Mouse (Mus musculus) CH12.LX (cell line): ENCODE measurements around the gene Il17re. TPM values are rescaled to one million over a fixed set of nuclear protein-coding genes. Genes with fewer than 3 reads are reported as not detected.

Experiments
- DNase-seq: peaks from one replicate; pipeline ENCODE4 v3.0.0-alpha.2; 2013; ENCODE audit errors: extremely low read depth
- H3K27ac ChIP-seq: 2 replicates; pipeline ENCODE4 v1.5.1; 2012; ENCODE audit warnings: low read depth, mild to moderate bottlenecking, control low read depth, moderate library complexity; ENCODE audit not compliant: insufficient read depth
- H3K27me3 ChIP-seq: replicated peaks from 2 replicates; pipeline ENCODE3; 2012; ENCODE audit warnings: inconsistent platforms
- H3K36me3 ChIP-seq, 2 experiments: replicated peaks in 1 of 2; 2 replicates each; pipeline versions ENCODE3 to v1.6.1; 2012; ENCODE audit warnings: inconsistent platforms in 1 of 2, low read length in 1 of 2, mild to moderate bottlenecking in 1 of 2, mixed read lengths in 1 of 2, moderate library complexity in 1 of 2; ENCODE audit not compliant: control insufficient read depth in 1 of 2, insufficient read depth in 1 of 2
- H3K4me1 ChIP-seq, 2 experiments: 2 replicates each; pipeline ENCODE4 v1.6.1; 2012; ENCODE audit warnings: inconsistent platforms in 1 of 2, moderate library complexity in 1 of 2; ENCODE audit not compliant: insufficient read depth in 2 of 2, control insufficient read depth in 1 of 2
- H3K4me2 ChIP-seq: 2 replicates; pipeline ENCODE4 v1.6.1; 2012; ENCODE audit warnings: low read depth, mild to moderate bottlenecking, control low read depth; ENCODE audit not compliant: poor library complexity, insufficient read depth, severe bottlenecking
- H3K4me3 ChIP-seq, 3 experiments: fragments of 150-350 bp in 1 of 3; sonication (generic) in 1 of 3; replicated peaks in 1 of 3; 2 replicates each; pipeline versions ENCODE3 to v1.5.1; 2011 to 2012; ENCODE audit warnings: low read depth in 2 of 3, low read length in 2 of 3, mild to moderate bottlenecking in 2 of 3, moderate library complexity in 2 of 3, control low read depth in 1 of 3, improper control_type of control experiment in 1 of 3, inconsistent platforms in 1 of 3, mixed read lengths in 1 of 3; ENCODE audit not compliant: poor library complexity in 1 of 3
- H3K79me2 ChIP-seq: replicated peaks from 2 replicates; pipeline ENCODE4 v1.6.1; 2012; ENCODE audit warnings: mild to moderate bottlenecking, moderate library complexity; ENCODE audit not compliant: control insufficient read depth, poor library complexity, insufficient read depth, severe bottlenecking; ENCODE audit errors: extremely low read depth
- H3K9ac ChIP-seq: 2 replicates; pipeline ENCODE4 v1.6.1; 2012; ENCODE audit warnings: low read depth, mild to moderate bottlenecking, control low read depth, moderate library complexity; ENCODE audit not compliant: insufficient read depth
- H3K9me3 ChIP-seq: replicated peaks from 2 replicates; pipeline ENCODE3; 2012; ENCODE audit warnings: low read length, inconsistent platforms, mixed read lengths
- CHD2 ChIP-seq: IDR thresholded peaks from 2 replicates; pipeline ENCODE4 v1.6.1; 2011; ENCODE audit warnings: low read length, improper control_type of control experiment
- CTCF ChIP-seq, 2 experiments: IDR thresholded peaks in 1 of 2; conservative IDR thresholded peaks in 1 of 2; 2 replicates each; pipeline ENCODE4 v1.5.1; 2011 to 2012; ENCODE audit warnings: low read depth in 2 of 2, low read length in 2 of 2, improper control_type of control experiment in 1 of 2, inconsistent platforms in 1 of 2, mild to moderate bottlenecking in 1 of 2, moderate library complexity in 1 of 2
- E2F4 ChIP-seq: IDR thresholded peaks from 2 replicates; pipeline ENCODE4 v1.6.1; 2011; ENCODE audit warnings: low read depth, low read length, improper control_type of control experiment; ENCODE audit not compliant: insufficient replicate concordance
- ELF1 ChIP-seq: IDR thresholded peaks from 2 replicates; pipeline ENCODE4 v1.6.1; 2014; ENCODE audit warnings: low read depth, mild to moderate bottlenecking, inconsistent platforms, low read length, improper control_type of control experiment
- HCFC1 ChIP-seq: IDR thresholded peaks from 2 replicates; pipeline ENCODE4 v1.6.1; 2012; ENCODE audit warnings: low read depth, mild to moderate bottlenecking, inconsistent platforms, low read length, improper control_type of control experiment
- JUN ChIP-seq: IDR thresholded peaks from 2 replicates; pipeline ENCODE4 v1.6.1; 2011; ENCODE audit warnings: low read depth, mild to moderate bottlenecking, low read length, improper control_type of control experiment, moderate library complexity; ENCODE audit not compliant: insufficient read depth
- MAZ ChIP-seq: IDR thresholded peaks from 2 replicates; pipeline ENCODE4 v1.6.1; 2012; ENCODE audit warnings: low read depth, mild to moderate bottlenecking, inconsistent platforms, low read length, improper control_type of control experiment, moderate library complexity
- MEF2A ChIP-seq: IDR thresholded peaks from 2 replicates; pipeline ENCODE4 v1.6.1; 2014; ENCODE audit warnings: low read depth, mild to moderate bottlenecking, inconsistent platforms, low read length, improper control_type of control experiment, borderline replicate concordance
- MYC ChIP-seq: IDR thresholded peaks from 2 replicates; pipeline ENCODE4 v1.6.1; 2011; ENCODE audit warnings: low read depth, mild to moderate bottlenecking, improper control_type of control experiment, low read length
- NELFE ChIP-seq: IDR thresholded peaks from 2 replicates; pipeline ENCODE4 v1.6.1; 2011; ENCODE audit warnings: low read depth, low read length, improper control_type of control experiment
- POLR2A ChIP-seq: IDR thresholded peaks from 2 replicates; pipeline ENCODE4 v1.6.1; 2011; ENCODE audit warnings: low read depth, mild to moderate bottlenecking, improper control_type of control experiment, low read length
- POLR2AphosphoS2 ChIP-seq: IDR thresholded peaks from 2 replicates; pipeline ENCODE4 v1.6.1; 2011; ENCODE audit warnings: low read depth, low read length, improper control_type of control experiment
- RAD21 ChIP-seq: IDR thresholded peaks from 2 replicates; pipeline ENCODE4 v1.6.1; 2011; ENCODE audit warnings: low read depth, mild to moderate bottlenecking, low read length, improper control_type of control experiment, moderate library complexity
- RCOR1 ChIP-seq: conservative IDR thresholded peaks from 2 replicates; pipeline ENCODE4 v1.6.1; 2012; ENCODE audit warnings: low read depth, mild to moderate bottlenecking, inconsistent platforms, low read length, improper control_type of control experiment
- SIN3A ChIP-seq: IDR thresholded peaks from 2 replicates; pipeline ENCODE4 v1.6.1; 2012; ENCODE audit warnings: low read length, improper control_type of control experiment, inconsistent platforms
- SMC3 ChIP-seq: IDR thresholded peaks from 2 replicates; pipeline ENCODE4 v1.6.1; 2011; ENCODE audit warnings: low read depth, low read length, improper control_type of control experiment
- TCF12 ChIP-seq: IDR thresholded peaks from 2 replicates; pipeline ENCODE4 v1.6.1; 2014; ENCODE audit warnings: low read depth, mild to moderate bottlenecking, inconsistent platforms, low read length, improper control_type of control experiment
- USF1 ChIP-seq: IDR thresholded peaks from 2 replicates; pipeline ENCODE4 v1.6.1; 2014; ENCODE audit warnings: low read depth, mild to moderate bottlenecking, inconsistent platforms, low read length, improper control_type of control experiment
- USF2 ChIP-seq: conservative IDR thresholded peaks from 2 replicates; pipeline ENCODE4 v1.6.1; 2011; ENCODE audit warnings: low read depth, low read length, improper control_type of control experiment
- ZC3H11A ChIP-seq: IDR thresholded peaks from 2 replicates; pipeline ENCODE4 v1.6.1; 2012; ENCODE audit warnings: low read depth, mild to moderate bottlenecking, inconsistent platforms, low read length, improper control_type of control experiment
- ZNF384 ChIP-seq: IDR thresholded peaks from 2 replicates; pipeline ENCODE4 v1.6.1; 2012; ENCODE audit warnings: low read depth, low read length, improper control_type of control experiment, inconsistent platforms
- dilution Hi-C: fragments of 300-500 bp; cut with MboI; formaldehyde crosslinking; loops from 2 replicates; pipeline ENCODE4 v1.14.3; 2020; ENCODE audit warnings: low sequenced_read_pairs; ENCODE audit not compliant: extremely low pct_unique_long_range_greater_than_20kb, extremely low pct_ligation_motif_present
- in situ Hi-C: fragments of 300-500 bp; cut with MboI; formaldehyde crosslinking; loops from 3 replicates; pipeline ENCODE4 v1.14.3; 2019; ENCODE audit warnings: low sequenced_read_pairs, low pct_ligation_motif_present, low pct_unique_long_range_greater_than_20kb, mixed read lengths
- polyA plus RNA-seq: library from polyadenylated mRNA; unstranded; fragments of >175 nt; gene quantifications from 2 replicates; pipeline ENCODE4 v1.2.1, GENCODE M21; 2012; ENCODE audit warnings: low read depth; ENCODE audit not compliant: insufficient read length
- total RNA-seq, 2 experiments: library from RNA; depleted of rRNA; stranded (reverse); fragments of 300-350 nt in 1 of 2; fragments of >200 nt in 1 of 2; gene quantifications; 2 replicates each; pipeline ENCODE4 v1.2.3; 2012 to 2014

Il17re gene
- total and polyA plus RNA-seq, 3 experiments, result 0.13 TPM; not detected in 1

- Histone ChIP-seq H3K4me3 (no peak overlapping the region), H3K27ac (no peak overlapping the region), H3K4me1 (peaks cover 13 to 19% of the 10 kb centered on the region in 2 experiments; a peak in 3 of 4 replicates), H3K79me2 (no peaks in the 10 kb centered on the region), H3K9ac (no peak overlapping the region), H3K36me3 (no peaks in the 10 kb centered on the region), H3K4me2 (no peak overlapping the region; the same call in 1 of the 2 replicates), H3K27me3 (peaks cover 39% of the 10 kb centered on the region), H3K9me3 (no peaks in the 10 kb centered on the region)
- DNase-seq, result peak; percentile 72
- dilution Hi-C loops, result no loop called here
- TF ChIP-seq SIN3A (no peak), RAD21 (peak; percentile 71), SMC3 (peak; percentile 77), CTCF (conservative IDR thresholded peaks at IDR 0.05 in 1 of 2, IDR thresholded peaks at IDR 0.05 in 1 of 2; ENCODE audit: low read depth in 2 of 2, low read length in 2 of 2) (peak; percentile 86 to 90), JUN (no peak), MAZ (0 out of 2 replicates have a peak, but pooled peaks have one; percentile 22), POLR2A (no peak), MYC (0 out of 2 replicates have a peak, but pooled peaks have one; percentile 16), ELF1 (no peak)
- TF ChIP-seq, all 38 proteins: peak for 5
- in situ Hi-C loops, result no loop called here
Observed at GRCm38 (mm10) chr6:113469021-113469420, 10.7 kb downstream of the Il17re start.

DNA sequence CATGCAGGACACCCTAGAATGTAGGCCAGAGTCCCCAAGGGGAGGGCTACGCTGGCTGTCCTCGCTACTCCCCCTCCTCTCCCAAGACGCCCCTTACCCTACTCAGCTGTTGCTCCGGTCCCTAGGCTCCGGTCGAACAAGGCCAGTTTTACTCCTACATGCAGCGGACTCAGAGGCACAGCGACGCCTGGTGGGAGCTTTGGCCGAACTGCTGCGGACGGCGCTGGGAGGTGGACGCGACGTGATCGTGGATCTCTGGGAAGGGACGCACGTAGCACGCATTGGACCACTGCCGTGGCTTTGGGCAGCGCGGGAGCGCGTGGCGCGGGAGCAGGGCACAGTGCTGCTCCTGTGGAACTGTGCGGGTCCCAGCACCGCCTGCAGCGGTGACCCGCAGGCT, 11.1 kb downstream of the Il17re start:
- in situ Hi-C loops (no loop called here), dilution Hi-C loops (no loop called here)
- Histone ChIP-seq H3K4me3 (no peak overlapping the region), H3K27ac (no peak overlapping the region), H3K9me3 (no peaks in the 10 kb centered on the region), H3K27me3 (peaks cover 40% of the 10 kb centered on the region), H3K4me2 (no peak overlapping the region), H3K79me2 (no peaks in the 10 kb centered on the region), H3K4me1 (peaks cover 13 to 19% of the 10 kb centered on the region in 2 experiments; a peak in 3 of 4 replicates), H3K9ac (no peak overlapping the region), H3K36me3 (no peaks in the 10 kb centered on the region)
- DNase-seq, result no peak
- TF ChIP-seq USF1, result no peak
- no peak for TF ChIP-seq HCFC1
- TF ChIP-seq ZNF384, result no peak
- no peak for TF ChIP-seq RCOR1
- TF ChIP-seq USF2, result no peak
- TF ChIP-seq NELFE, result no peak
- TF ChIP-seq E2F4, result no peak
- TF ChIP-seq MEF2A, result no peak
- TF ChIP-seq POLR2AphosphoS2, result no peak
- TF ChIP-seq POLR2A, result no peak
- no peak for TF ChIP-seq ELF1
- TF ChIP-seq MYC, result no peak
- TF ChIP-seq CHD2, result no peak
- no peak for TF ChIP-seq ZC3H11A
- TF ChIP-seq RAD21, result no peak
- no peak for TF ChIP-seq TCF12
